Mouse (Mus musculus): ENCODE data around the gene Dpy19l2. TPM values are rescaled to one million over a fixed set of nuclear protein-coding genes. Genes with fewer than 3 reads are reported as not detected.
A peak's percentile ranks its signal among the peaks of the same experiment; 100 is the strongest.
"Not testable (repeated sequence)": the region's sequence is repeated elsewhere in the genome, so short reads cannot be mapped to it uniquely, and the experiment has no call there.

The Dpy19l2 gene
- polyA plus RNA-seq (2016; fragmentation: Nextera tagmentation; extraction: Ambion mirVana): 0.30 and 0.41 TPM in 2 replicates

DNA sequence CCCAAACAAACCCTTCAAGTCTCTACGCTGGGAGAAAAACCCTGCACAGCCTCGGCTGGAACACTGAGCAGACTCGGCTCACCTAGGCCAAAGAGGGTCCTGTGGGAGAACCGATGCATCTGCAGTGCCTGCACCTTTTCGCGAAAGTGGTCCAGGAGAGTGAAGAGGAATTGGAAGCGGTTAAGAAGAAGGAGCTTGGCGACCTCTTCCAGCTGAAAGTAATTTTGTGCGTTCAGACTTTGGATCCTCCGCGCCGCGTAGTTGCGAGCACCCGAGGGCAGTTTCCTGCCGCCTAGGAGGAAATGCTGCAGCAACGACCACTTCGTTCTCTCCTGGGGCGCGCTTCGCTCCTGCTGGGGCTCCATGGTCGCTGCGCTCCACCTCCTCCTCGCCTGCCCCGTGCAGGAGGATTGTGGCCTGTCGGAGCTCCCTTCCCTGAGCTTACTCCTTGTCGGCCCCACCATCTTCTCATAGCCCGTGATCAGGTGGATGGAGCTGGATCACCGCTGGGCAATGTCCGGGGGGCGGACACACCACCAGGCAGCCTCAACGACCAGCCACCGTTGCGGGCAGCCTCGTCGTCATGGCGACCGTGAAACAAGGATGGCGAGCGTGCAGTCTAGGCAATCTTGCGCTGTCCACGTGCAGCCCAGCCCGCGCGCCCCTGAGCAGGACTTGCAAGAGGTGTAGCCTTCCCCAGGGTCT lies at the start of gene Dpy19l2:
Gene Dpy19l2 (minus strand): TSS at position 594 of the 705 bp plus-strand sequence.
- ATAC-seq (ENCODE audit: insufficient number of reproducible peaks, low FRiP score): peak; percentile 74; the same call in 1 of the 2 replicates
- Histone ChIP-seq H3K36me3 (no peaks in the 10 kb centered on the region), H3K4me2 (peak within 1 kb of the TSS; percentile 90), H3K4me1 (replicated peaks) (peaks cover 9% of the 10 kb centered on the region; the same call in 1 of the 2 replicates), H3K4me3 (peak within 1 kb of the TSS; percentile 56), H3K9ac (peak within 1 kb of the TSS; percentile 65), H3K27ac (ENCODE audit: poor library complexity, severe bottlenecking) (no peak within 1 kb of the TSS), H3K27me3 (replicated peaks) (no peaks in the 10 kb centered on the region; the same call in 1 of the 2 replicates), H3K9me3 (replicated peaks) (peaks cover 3% of the 10 kb centered on the region; the same call in 1 of the 2 replicates)
- under 1% methylated on average over 45 of the region's 45 CpGs for WGBS

DNA sequence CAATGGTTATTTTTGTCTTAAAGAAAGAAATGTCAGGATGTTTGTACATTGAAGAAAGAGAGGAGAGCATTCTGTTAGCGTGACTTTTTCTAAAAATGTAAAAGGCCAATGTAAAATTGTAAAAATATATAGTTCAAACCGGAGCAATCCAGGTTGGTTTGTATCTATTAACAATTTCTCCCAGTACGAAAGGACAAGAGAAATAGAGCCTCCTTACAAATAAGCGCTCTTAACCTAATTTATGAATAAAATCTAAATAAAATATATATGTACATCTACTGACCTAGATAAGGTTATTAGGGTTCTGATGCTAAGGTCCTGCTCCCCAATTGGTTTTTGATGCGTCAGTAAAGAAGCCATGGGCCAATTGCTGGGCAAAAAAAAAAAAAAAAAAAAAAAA lies 48.9 kb upstream of the Dpy19l2 start:
- H3K4me1 ChIP-seq (replicated peaks): peaks cover 19% of the 10 kb centered on the region
- H3K9me3 ChIP-seq (replicated peaks): no peaks in the 10 kb centered on the region
- no peak overlapping the region for H3K4me3 ChIP-seq
- H3K4me2 ChIP-seq: no peak overlapping the region
- no peaks in the 10 kb centered on the region for H3K27me3 ChIP-seq (replicated peaks)
- H3K9ac ChIP-seq: no peak overlapping the region
- no peak overlapping the region for H3K27ac ChIP-seq (ENCODE audit: poor library complexity, severe bottlenecking)
- peaks cover 81% of the 10 kb centered on the region for H3K36me3 ChIP-seq
- 91% methylated on average over 5 of the region's 5 CpGs for WGBS
- no peak for ATAC-seq (ENCODE audit: insufficient number of reproducible peaks, low FRiP score)

DNA sequence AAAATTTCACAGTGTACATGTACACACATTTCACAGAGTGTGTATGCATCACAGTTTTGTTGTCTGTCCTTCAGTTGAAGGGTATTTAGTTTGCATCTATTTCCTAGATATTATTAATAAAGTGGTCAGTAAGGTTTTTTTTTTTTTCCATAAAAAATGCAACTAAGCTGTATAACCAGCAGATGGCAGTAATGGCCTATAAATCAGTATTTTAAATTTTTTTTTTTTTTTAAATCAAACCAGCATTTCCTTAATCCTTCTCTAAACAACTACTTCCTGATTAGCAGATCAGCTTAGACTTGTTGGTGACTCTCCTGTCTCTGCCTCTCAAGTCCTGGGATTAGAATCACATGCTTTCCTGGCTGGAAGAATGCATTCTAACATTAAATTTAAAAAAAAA lies 5.2 kb upstream of the Dpy19l2 start:
- Histone ChIP-seq H3K9me3 (replicated peaks) (peaks cover 5% of the 10 kb centered on the region; the same call in 1 of the 2 replicates), H3K4me2 (no peak overlapping the region), H3K4me3 (no peak overlapping the region), H3K27ac (ENCODE audit: poor library complexity, severe bottlenecking) (no peak overlapping the region), H3K9ac (no peak overlapping the region), H3K4me1 (replicated peaks) (peaks cover 4% of the 10 kb centered on the region; the same call in 1 of the 2 replicates), H3K27me3 (replicated peaks) (no peaks in the 10 kb centered on the region), H3K36me3 (no peaks in the 10 kb centered on the region)
- no peak for ATAC-seq (ENCODE audit: insufficient number of reproducible peaks, low FRiP score)

DNA sequence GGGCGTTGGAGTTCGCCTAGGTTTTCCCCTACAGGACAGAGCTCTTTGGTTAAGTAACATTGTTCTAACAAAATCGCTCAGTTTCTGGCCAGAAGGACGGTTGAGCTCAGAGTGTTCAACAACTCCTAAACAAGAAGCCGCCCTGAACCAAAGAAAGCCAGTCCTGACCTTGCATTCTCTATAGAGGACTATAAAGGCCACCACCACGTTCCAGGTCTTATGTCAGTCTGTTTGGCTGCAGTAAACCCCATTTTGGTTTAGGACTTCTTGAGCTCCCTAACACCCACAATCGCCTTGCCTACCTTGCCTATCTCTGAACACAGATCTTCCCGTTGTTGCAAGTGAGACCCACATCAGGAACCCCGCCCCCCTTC lies 299 bp upstream of the Dpy19l2 start:
- no peaks in the 10 kb centered on the region; the same call in 1 of the 2 replicates for H3K27me3 ChIP-seq (replicated peaks)
- no peak overlapping the region for H3K27ac ChIP-seq (ENCODE audit: poor library complexity, severe bottlenecking)
- H3K4me2 ChIP-seq: peak overlapping the region; percentile 90
- H3K36me3 ChIP-seq: no peaks in the 10 kb centered on the region
- ATAC-seq (ENCODE audit: insufficient number of reproducible peaks, low FRiP score): no peak
- peak overlapping the region; percentile 65; the same call in 1 of the 2 replicates for H3K9ac ChIP-seq
- peaks cover 3% of the 10 kb centered on the region; the same call in 1 of the 2 replicates for H3K9me3 ChIP-seq (replicated peaks)
- peaks cover 9% of the 10 kb centered on the region; the same call in 1 of the 2 replicates for H3K4me1 ChIP-seq (replicated peaks)
- H3K4me3 ChIP-seq: peak overlapping the region; percentile 56
- 15% methylated on average over 9 of the region's 9 CpGs for WGBS

DNA sequence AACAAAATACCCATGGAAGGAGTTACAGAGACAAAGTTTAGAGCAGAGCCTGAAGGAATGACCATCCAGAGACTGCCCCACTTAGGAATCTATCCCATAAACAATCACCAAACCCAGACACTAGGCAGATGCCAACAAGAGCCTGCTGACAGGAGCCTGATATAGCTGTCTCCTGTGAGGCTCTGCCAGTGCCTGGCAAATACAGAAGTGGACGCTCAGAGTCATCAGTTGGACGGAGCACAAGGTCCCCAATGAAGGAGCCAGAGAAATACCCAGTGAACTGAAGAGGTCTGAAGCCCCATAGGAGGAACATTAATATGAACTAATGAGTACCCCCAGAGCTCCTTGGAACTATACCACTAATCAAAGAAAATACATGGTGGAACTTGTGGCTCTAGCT lies 58.8 kb downstream of the Dpy19l2 start:
- not testable (repeated sequence) for H3K27me3 ChIP-seq (replicated peaks); H3K4me2 ChIP-seq; H3K9me3 ChIP-seq (replicated peaks); H3K27ac ChIP-seq (ENCODE audit: poor library complexity, severe bottlenecking); H3K9ac ChIP-seq; ATAC-seq (ENCODE audit: insufficient number of reproducible peaks, low FRiP score); H3K4me3 ChIP-seq; H3K36me3 ChIP-seq; H3K4me1 ChIP-seq (replicated peaks)
- WGBS: 26% methylated on average over 2 of the region's 2 CpGs

DNA sequence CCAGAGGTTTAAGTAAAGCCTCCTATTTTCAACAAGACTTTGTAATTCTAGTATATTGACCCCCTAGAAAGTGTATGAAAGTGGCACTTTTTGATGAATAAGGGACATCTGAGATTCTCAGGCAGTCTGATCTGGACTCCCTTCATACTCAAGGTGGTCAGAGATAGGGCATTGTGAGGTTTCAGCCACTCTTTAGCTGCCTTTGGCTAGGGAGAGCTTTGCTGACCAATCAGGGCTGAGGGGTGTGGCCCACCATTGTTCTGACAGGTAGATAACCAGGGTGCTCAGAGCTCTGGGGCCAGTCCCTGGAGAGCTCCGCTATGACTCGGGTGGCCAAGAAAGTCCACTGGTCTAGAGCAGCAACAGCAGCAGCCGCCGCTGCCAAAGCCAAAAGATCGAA lies 71.2 kb downstream of the Dpy19l2 start, which contains the start of gene Cypt4:
Gene Cypt4 (plus strand): TSS at position 301 of the 400 bp plus-strand sequence.
- Histone ChIP-seq H3K36me3 (no peaks in the 10 kb centered on the region), H3K4me1 (replicated peaks) (no peaks in the 10 kb centered on the region), H3K27me3 (replicated peaks) (no peaks in the 10 kb centered on the region), H3K9ac (no peak within 1 kb of the TSS), H3K27ac (ENCODE audit: poor library complexity, severe bottlenecking) (no peak within 1 kb of the TSS), H3K4me3 (no peak within 1 kb of the TSS), H3K9me3 (replicated peaks) (no peaks in the 10 kb centered on the region), H3K4me2 (no peak within 1 kb of the TSS)
- no peak for ATAC-seq (ENCODE audit: insufficient number of reproducible peaks, low FRiP score)
- WGBS: 85% methylated on average over 5 of the region's 5 CpGs

DNA sequence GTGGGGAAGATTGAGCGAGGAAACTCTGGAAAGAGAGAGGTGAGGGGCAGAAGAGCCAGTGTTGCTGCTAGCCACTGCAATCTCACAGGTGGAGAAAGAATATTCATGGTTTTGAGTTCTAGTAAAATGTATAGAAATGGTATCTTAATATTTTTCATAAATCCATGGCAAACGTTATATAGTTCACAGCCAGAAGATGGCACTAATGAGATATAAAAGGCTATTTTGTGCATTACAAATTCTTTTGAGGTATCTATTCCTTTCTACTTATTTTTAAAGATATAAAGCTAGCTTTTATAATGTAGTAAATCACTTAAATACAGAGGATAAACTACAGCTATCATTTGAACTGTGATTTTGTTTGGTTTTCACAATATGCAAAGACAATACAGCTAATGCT lies 157.9 kb downstream of the Dpy19l2 start:
- H3K9ac ChIP-seq: no peak overlapping the region
- no peaks in the 10 kb centered on the region for H3K9me3 ChIP-seq (replicated peaks)
- no peak for ATAC-seq (ENCODE audit: insufficient number of reproducible peaks, low FRiP score)
- H3K4me3 ChIP-seq: no peak overlapping the region
- H3K4me1 ChIP-seq (replicated peaks): no peaks in the 10 kb centered on the region
- WGBS: 33% methylated on average over 2 of the region's 2 CpGs
- H3K36me3 ChIP-seq: no peaks in the 10 kb centered on the region
- no peak overlapping the region for H3K27ac ChIP-seq (ENCODE audit: poor library complexity, severe bottlenecking)
- no peak overlapping the region for H3K4me2 ChIP-seq
- no peaks in the 10 kb centered on the region for H3K27me3 ChIP-seq (replicated peaks)

DNA sequence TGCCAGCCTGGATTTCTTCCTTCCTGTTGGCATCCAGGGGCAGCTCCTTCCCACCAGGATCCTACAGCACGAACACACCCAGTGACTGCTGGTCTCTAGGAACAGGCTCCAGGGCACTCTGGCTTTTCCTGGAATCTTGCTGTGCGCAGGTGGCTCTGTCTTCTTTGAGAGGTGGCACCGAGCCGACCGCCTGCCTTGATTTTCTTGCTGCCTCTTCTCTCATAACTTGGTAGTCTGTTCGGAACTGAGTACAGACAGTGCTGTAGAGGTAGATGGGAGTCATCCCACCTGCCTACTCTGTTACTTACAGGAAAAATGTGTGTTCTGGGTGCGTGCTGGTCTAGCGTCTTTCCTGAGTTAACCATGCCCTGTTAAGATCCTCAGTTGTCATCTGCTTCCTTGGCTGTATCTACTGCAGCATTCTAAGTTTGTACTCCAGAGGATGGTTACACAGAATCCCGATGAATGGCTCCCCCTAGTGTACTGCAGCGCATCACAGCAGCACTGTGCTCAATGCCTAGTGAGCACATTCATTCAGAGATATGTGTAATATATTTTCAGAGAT lies 179.4 kb downstream of the Dpy19l2 start:
- H3K4me2 ChIP-seq: no peak overlapping the region
- H3K4me1 ChIP-seq (replicated peaks): no peaks in the 10 kb centered on the region
- no peaks in the 10 kb centered on the region for H3K27me3 ChIP-seq (replicated peaks)
- H3K9ac ChIP-seq: no peak overlapping the region
- H3K4me3 ChIP-seq: no peak overlapping the region
- WGBS: 57% methylated on average over 10 of the region's 10 CpGs
- H3K9me3 ChIP-seq (replicated peaks): no peaks in the 10 kb centered on the region
- no peaks in the 10 kb centered on the region for H3K36me3 ChIP-seq
- H3K27ac ChIP-seq (ENCODE audit: poor library complexity, severe bottlenecking): no peak overlapping the region
- ATAC-seq (ENCODE audit: insufficient number of reproducible peaks, low FRiP score): no peak

DNA sequence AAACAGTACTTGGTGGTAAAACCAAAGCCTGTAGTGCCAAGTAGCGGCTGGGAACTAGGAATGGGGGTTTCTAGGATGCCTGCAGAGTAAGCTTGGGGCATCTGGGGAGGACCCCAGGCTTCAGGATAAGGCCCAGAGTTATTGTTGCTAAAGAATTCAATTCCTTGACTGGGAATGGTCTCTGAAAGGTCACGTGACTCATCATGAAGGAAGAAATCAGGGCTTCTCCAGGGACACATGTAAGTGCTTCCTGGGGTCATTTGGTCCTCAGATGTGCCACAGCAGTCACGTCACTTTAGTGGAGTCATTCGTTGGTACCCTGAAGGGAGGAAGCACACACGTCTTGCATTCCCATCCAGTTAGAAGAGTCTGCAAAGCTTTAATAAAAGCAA lies 182.0 kb downstream of the Dpy19l2 start:
- 66% methylated on average over 5 of the region's 5 CpGs for WGBS
- Histone ChIP-seq H3K4me1 (replicated peaks) (no peaks in the 10 kb centered on the region), H3K9ac (no peak overlapping the region), H3K4me3 (no peak overlapping the region), H3K36me3 (no peaks in the 10 kb centered on the region), H3K4me2 (no peak overlapping the region), H3K27me3 (replicated peaks) (no peaks in the 10 kb centered on the region), H3K27ac (ENCODE audit: poor library complexity, severe bottlenecking) (no peak overlapping the region), H3K9me3 (replicated peaks) (no peaks in the 10 kb centered on the region)
- ATAC-seq (ENCODE audit: insufficient number of reproducible peaks, low FRiP score): no peak

DNA sequence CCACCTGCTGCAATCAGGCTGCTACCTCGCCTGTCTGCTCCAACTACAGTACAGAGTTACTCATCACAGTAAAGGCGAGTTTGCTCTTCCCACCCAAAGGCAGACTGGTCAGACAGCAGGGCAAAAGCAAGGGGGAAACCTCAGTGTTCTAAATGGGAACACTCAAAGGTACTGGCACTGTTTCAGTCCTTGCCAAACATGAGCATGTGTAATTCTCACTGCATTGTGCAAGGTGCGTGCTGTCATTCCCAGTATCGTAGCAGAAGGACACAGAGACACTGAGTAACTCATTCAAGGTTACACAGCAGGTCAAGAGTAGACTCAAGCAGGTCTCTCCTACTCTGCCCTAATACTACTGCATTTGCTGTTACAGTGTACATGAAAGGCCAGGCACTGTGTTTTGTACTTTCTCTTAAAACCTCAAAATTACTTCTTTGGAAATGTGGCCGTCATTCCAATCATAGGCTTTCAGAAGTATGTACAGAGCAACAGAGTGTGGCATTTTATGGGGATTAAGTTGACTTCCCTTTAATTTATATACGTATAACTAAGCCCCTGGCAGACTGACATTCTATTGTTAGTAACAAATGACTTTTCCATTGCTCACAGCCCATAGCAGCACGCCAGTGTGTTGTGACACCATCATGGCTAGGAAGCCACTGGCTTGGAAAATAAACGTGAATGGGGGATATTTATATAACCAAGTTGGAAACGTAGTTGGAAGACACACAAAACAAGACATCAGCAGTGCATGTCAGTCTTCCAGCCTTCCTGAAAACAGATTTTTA lies 182.6 kb downstream of the Dpy19l2 start:
- 72% methylated on average over 9 of the region's 9 CpGs for WGBS
- Histone ChIP-seq H3K4me2 (no peak overlapping the region), H3K4me3 (no peak overlapping the region), H3K9ac (no peak overlapping the region), H3K9me3 (replicated peaks) (no peaks in the 10 kb centered on the region), H3K36me3 (no peaks in the 10 kb centered on the region), H3K4me1 (replicated peaks) (no peaks in the 10 kb centered on the region), H3K27ac (ENCODE audit: poor library complexity, severe bottlenecking) (no peak overlapping the region), H3K27me3 (replicated peaks) (no peaks in the 10 kb centered on the region)
- no peak for ATAC-seq (ENCODE audit: insufficient number of reproducible peaks, low FRiP score)

DNA sequence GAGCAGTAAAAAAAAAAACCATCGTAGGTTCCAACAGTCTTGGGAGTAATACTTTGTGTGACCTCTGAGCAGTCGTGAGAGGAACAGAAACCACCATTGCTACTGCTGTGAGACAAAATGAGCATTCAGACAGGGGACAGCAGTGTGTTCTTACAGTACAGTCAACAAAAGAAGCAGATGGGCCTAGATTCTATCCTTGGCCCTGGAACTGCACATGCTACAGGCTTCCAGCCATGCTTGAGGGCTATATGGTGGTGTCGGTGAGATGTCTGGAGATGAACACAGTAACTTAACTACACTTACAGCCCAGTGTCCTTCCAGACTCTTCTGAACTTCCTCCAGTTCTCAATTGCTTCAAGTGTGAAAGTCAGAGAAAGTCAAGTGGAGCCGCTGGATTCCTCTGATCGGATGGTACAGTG lies 184.0 kb downstream of the Dpy19l2 start:
- no peaks in the 10 kb centered on the region for H3K36me3 ChIP-seq
- no peak overlapping the region for H3K4me3 ChIP-seq
- no peak overlapping the region for H3K27ac ChIP-seq (ENCODE audit: poor library complexity, severe bottlenecking)
- no peak overlapping the region for H3K4me2 ChIP-seq
- H3K27me3 ChIP-seq (replicated peaks): no peaks in the 10 kb centered on the region
- WGBS: 81% methylated on average over 5 of the region's 5 CpGs
- H3K9me3 ChIP-seq (replicated peaks): no peaks in the 10 kb centered on the region
- no peaks in the 10 kb centered on the region for H3K4me1 ChIP-seq (replicated peaks)
- ATAC-seq (ENCODE audit: insufficient number of reproducible peaks, low FRiP score): no peak
- no peak overlapping the region for H3K9ac ChIP-seq

All from heart, embryonic 12.5 days (tissue).